Mouse (Mus musculus) heart, postnatal 36 days (tissue): ENCODE data around the gene Bola2. TPM values are rescaled to one million over a fixed set of nuclear protein-coding genes. Genes with fewer than 3 reads are reported as not detected.

Source experiments
- DNase-seq, 2 experiments: peaks; one replicate each; pipeline ENCODE4 v3.0.0; 2021 to 2022
- intact Hi-C: fragments of 180-260 bp; cut with DNase I; formaldehyde crosslinking; loops from one replicate; pipeline ENCODE4 v1.15.1; 2025
- total RNA-seq, 2 experiments: library from RNA; stranded (reverse); gene quantifications; 2 replicates each; pipeline ENCODE4 v1.2.3; 2021

Bola2 gene
- total RNA-seq, 2 experiments from 2014 or later: 47.0 to 60.8 TPM

GRCm38 (mm10) chr7:126748824-126749223 is 53.6 kb downstream of the Bola2 start:
- DNase-seq: no peak
- intact Hi-C loops: no loop called here

Other genes with a start within 250 kb of the Bola2 start
- gene Atp2a1, start 232.3 kb upstream of the Bola2 start, total RNA-seq: 1 to 10 TPM; 1.1 to 1.2 TPM
- gene Sh2b1, start 220.0 kb upstream of the Bola2 start, total RNA-seq: 10 to 100 TPM; 40.0 to 42.2 TPM
- 100 to 1,000 TPM; 287 to 327 TPM for gene Tufm, start 208.0 kb upstream of the Bola2 start, total RNA-seq
- 10 to 100 TPM; 37.1 to 37.9 TPM for gene Atxn2l, start 192.0 kb upstream of the Bola2 start, total RNA-seq
- gene Eif3c, start 129.0 kb upstream of the Bola2 start, total RNA-seq: 100 to 1,000 TPM; 156 to 157 TPM
- gene Apobr, start 110.5 kb upstream of the Bola2 start, total RNA-seq: under 1 TPM; 0.41 to 0.53 TPM
- 10 to 100 TPM; 14.8 to 16.3 TPM for gene Cln3, start 109.6 kb upstream of the Bola2 start, total RNA-seq
- gene Il27, start 100.5 kb upstream of the Bola2 start, total RNA-seq: not detected
- gene Nupr1, start 64.5 kb upstream of the Bola2 start, total RNA-seq: 1 to 10 TPM; 7.2 to 9.9 TPM
- 10 to 100 TPM; 21.8 to 25.2 TPM for gene Sgf29, start 46.1 kb upstream of the Bola2 start, total RNA-seq
- gene Sult1a1, start 19.0 kb upstream of the Bola2 start, total RNA-seq: 10 to 100 TPM; 30.3 to 43.0 TPM
- gene Slx1b, start 383 bp downstream of the Bola2 start, total RNA-seq: 1 to 10 TPM; 4.4 to 5.9 TPM
- 1 to 10 TPM; 7.8 to 9.9 TPM for gene Coro1a, start 12.4 kb downstream of the Bola2 start, total RNA-seq
- gene Mapk3, start 64.2 kb downstream of the Bola2 start, total RNA-seq: 10 to 100 TPM; 61.0 to 62.2 TPM
- 1 to 10 TPM; 1.6 TPM for gene Gdpd3, start 70.9 kb downstream of the Bola2 start, total RNA-seq
- gene Ypel3, start 81.6 kb downstream of the Bola2 start, total RNA-seq: 100 to 1,000 TPM in 1 of 2 experiments, 10 to 100 TPM in 1; 91.4 to 110 TPM
- under 1 TPM; 0.24 to 0.44 TPM for gene Tbx6, start 86.1 kb downstream of the Bola2 start, total RNA-seq
- gene Ppp4c, start 97.1 kb downstream of the Bola2 start, total RNA-seq: 10 to 100 TPM; 36.1 to 36.5 TPM
- 1 to 10 TPM; 8.2 to 9.7 TPM for gene Fam57b, start 102.3 kb downstream of the Bola2 start, total RNA-seq
- gene 4930451I11Rik, start 136.2 kb downstream of the Bola2 start, total RNA-seq: not detected
- gene Doc2a, start 152.0 kb downstream of the Bola2 start, total RNA-seq: not detected
- gene Hirip3, start 166.6 kb downstream of the Bola2 start, total RNA-seq: 1 to 10 TPM; 6.1 to 6.6 TPM
- gene Ino80e, start 167.0 kb downstream of the Bola2 start, total RNA-seq: 10 to 100 TPM; 21.2 to 21.8 TPM
- 10 to 100 TPM; 39.5 to 43.2 TPM for gene Taok2, start 189.3 kb downstream of the Bola2 start, total RNA-seq
- 10 to 100 TPM in 1 of 2 experiments, 1 to 10 TPM in 1; 9.5 to 11.5 TPM for gene Tmem219, start 227.5 kb downstream of the Bola2 start, total RNA-seq
- gene Kctd13, start 233.5 kb downstream of the Bola2 start, total RNA-seq: 1 to 10 TPM; 5.4 to 7.4 TPM